In the genomic region with DNA sequence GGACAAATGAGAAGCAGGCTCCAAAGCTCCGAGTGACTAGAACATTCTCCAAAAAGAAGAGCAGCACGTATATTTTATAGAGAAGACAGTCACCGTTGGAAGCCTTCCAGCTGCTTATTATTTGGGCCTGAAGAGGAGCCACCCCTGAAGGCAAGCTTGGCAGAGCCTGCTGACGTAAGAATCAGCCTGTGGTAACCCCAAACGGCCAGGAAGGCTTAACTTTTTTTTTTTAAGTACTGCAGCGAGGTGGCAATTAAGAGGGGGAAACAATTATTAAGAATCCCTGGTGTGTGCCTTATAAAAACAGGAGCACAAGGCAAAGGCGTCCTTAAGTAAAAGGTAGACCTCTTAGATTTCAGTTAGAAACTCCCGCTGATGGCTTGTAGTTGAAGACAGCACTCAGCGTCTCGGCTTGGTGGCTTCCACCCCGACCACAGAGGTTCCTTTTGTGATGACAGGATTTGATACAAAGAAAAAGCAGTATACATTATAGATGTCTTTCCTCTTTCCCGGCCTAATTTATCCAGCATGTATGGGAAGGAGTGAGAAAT, we compare ENCODE assay signal across 8 mouse cellular contexts. TPM values are rescaled to one million over a fixed set of nuclear protein-coding genes. Genes with fewer than 3 reads are reported as not detected.
A peak's percentile ranks its signal among the peaks of the same experiment; 100 is the strongest.
DNase-seq lines count a peak whose midpoint lies in the region; ATAC-seq and TF ChIP-seq lines count a peak whose summit lies in the region.

No protein-coding gene starts in this region.

- H3K4me1 ChIP-seq in thymus, adult 2 months (replicated peaks; ENCODE audit: control insufficient read depth, insufficient read depth, low read length) = peaks cover 12% of the 10 kb centered on the region
- peaks cover 12% of the 10 kb centered on the region for H3K4me1 ChIP-seq in heart, postnatal 0 days (ENCODE audit: control insufficient read depth, insufficient read depth)
- peaks cover 3 to 24% of the 10 kb centered on the region in 2 experiments for H3K4me1 ChIP-seq in liver, embryonic 14.5 days (replicated peaks; ENCODE audit: control insufficient read depth in 2 of 2, insufficient read depth in 2 of 2, low read length in 1 of 2)
- H3K4me1 ChIP-seq in neural tube, embryonic 13.5 days (replicated peaks) = peaks cover 28% of the 10 kb centered on the region

- ATAC-seq in heart, postnatal 0 days (ENCODE audit: insufficient read depth, low read depth) = no peak
- ATAC-seq in liver, embryonic 14.5 days (ENCODE audit: insufficient read depth) = no peak
- no peak for ATAC-seq in neural tube, embryonic 13.5 days (ENCODE audit: low read depth)

- no peak for TF ChIP-seq EP300 in heart, postnatal 0 days (IDR thresholded peaks at IDR 0.05; ENCODE audit: low read depth)
- no peak for TF ChIP-seq EP300 in liver, embryonic 14.5 days (IDR thresholded peaks at IDR 0.05; ENCODE audit: low read depth)

- DNase-seq in thymus, adult 2 months = peak; percentile 45
- DNase-seq in thymus, adult 18-20 months = no peak
- peak; percentile 42 to 48 for DNase-seq in cerebellum, postnatal 10 days
- DNase-seq in heart, postnatal 0 days (ENCODE audit: low spot score) = no peak
- no peak for DNase-seq in liver, embryonic 14.5 days (ENCODE audit: low read depth in 3 of 3, low spot score in 3 of 3)
- DNase-seq in right cerebral cortex, postnatal 14 days = no peak
- no peak for DNase-seq in layer of hippocampus, adult 11-12 months (ENCODE audit: low spot score)

- H3K9me3 ChIP-seq in heart, postnatal 0 days (replicated peaks; ENCODE audit: control insufficient read depth, low read length) = no peaks in the 10 kb centered on the region
- no peaks in the 10 kb centered on the region for H3K9me3 ChIP-seq in liver, embryonic 14.5 days (ENCODE audit: control insufficient read depth, low read length)
- no peaks in the 10 kb centered on the region for H3K9me3 ChIP-seq in neural tube, embryonic 13.5 days

- no peak overlapping the region for H3K27ac ChIP-seq in thymus, adult 2 months (ENCODE audit: control insufficient read depth, insufficient read depth, low read length)
- H3K27ac ChIP-seq in heart, postnatal 0 days (ENCODE audit: low read depth) = peak overlapping the region; percentile 60; the same call in 1 of the 2 replicates
- no peak overlapping the region; the same call in 1 of the 2 replicates for H3K27ac ChIP-seq in liver, embryonic 14.5 days
- 0 out of 2 replicates have a peak overlapping the region, but pooled peaks have one; percentile 40 for H3K27ac ChIP-seq in neural tube, embryonic 13.5 days (replicated peaks)

- 2% methylated on average over 12 of the region's 12 CpGs for WGBS in thymus, adult 2 months
- whole genome bisulfite sequencing in heart, postnatal 0 days = 27% methylated on average over 12 of the region's 12 CpGs
- 5% methylated on average over 12 of the region's 12 CpGs for WGBS in liver, embryonic 14.5 days (ENCODE audit: insufficient replicate concordance)
- 2% methylated on average over 12 of the region's 12 CpGs for WGBS in neural tube, embryonic 13.5 days

- H3K27me3 ChIP-seq in thymus, adult 2 months (ENCODE audit: control insufficient read depth, insufficient read depth, low read length) = no peaks in the 10 kb centered on the region
- H3K27me3 ChIP-seq in heart, postnatal 0 days (ENCODE audit: control insufficient read depth, insufficient read depth, low read length) = no peaks in the 10 kb centered on the region
- no peaks in the 10 kb centered on the region for H3K27me3 ChIP-seq in liver, embryonic 14.5 days (ENCODE audit: control insufficient read depth, insufficient read depth, low read length)
- no peaks in the 10 kb centered on the region for H3K27me3 ChIP-seq in neural tube, embryonic 13.5 days

- peak overlapping the region; percentile 63 for H3K4me2 ChIP-seq in heart, postnatal 0 days (ENCODE audit: low read depth, low read length)
- peak overlapping the region; percentile 82 for H3K4me2 ChIP-seq in liver, embryonic 14.5 days (ENCODE audit: low read depth)
- H3K4me2 ChIP-seq in neural tube, embryonic 13.5 days = peak overlapping the region; percentile 84

- H3K36me3 ChIP-seq in thymus, adult 2 months (ENCODE audit: control insufficient read depth, insufficient read depth, low read length) = no peaks in the 10 kb centered on the region
- no peaks in the 10 kb centered on the region for H3K36me3 ChIP-seq in heart, postnatal 0 days (replicated peaks; ENCODE audit: control insufficient read depth, insufficient read depth, low read length)
- H3K36me3 ChIP-seq in liver, embryonic 14.5 days (replicated peaks; ENCODE audit: control insufficient read depth, insufficient read depth, low read depth) = no peaks in the 10 kb centered on the region
- H3K36me3 ChIP-seq in neural tube, embryonic 13.5 days = no peaks in the 10 kb centered on the region

- no peak for TF ChIP-seq CTCF in thymus, adult 2 months (IDR thresholded peaks at IDR 0.05; ENCODE audit: borderline replicate concordance, control insufficient read depth, extremely low read depth, insufficient read depth, low read length, poor library complexity)
- TF ChIP-seq CTCF in heart, postnatal 0 days (IDR thresholded peaks at IDR 0.05; ENCODE audit: low read depth) = no peak
- TF ChIP-seq CTCF in liver, embryonic 14.5 days (IDR thresholded peaks at IDR 0.05; ENCODE audit: low read depth) = no peak

- peak overlapping the region; percentile 58 for H3K9ac ChIP-seq in heart, postnatal 0 days (replicated peaks; ENCODE audit: low read depth, low read length)
- peak overlapping the region; percentile 68 for H3K9ac ChIP-seq in liver, embryonic 14.5 days (replicated peaks)
- H3K9ac ChIP-seq in neural tube, embryonic 13.5 days = peak overlapping the region; percentile 79

- H3K4me3 ChIP-seq in thymus, adult 2 months (ENCODE audit: control insufficient read depth, insufficient read depth, low read length) = no peak overlapping the region; the same call in 1 of the 2 replicates
- peak overlapping the region; percentile 68 for H3K4me3 ChIP-seq in heart, postnatal 0 days (ENCODE audit: low read depth, low read length)
- peak overlapping the region; percentile 74 to 90; a peak in 3 of 4 replicates for H3K4me3 ChIP-seq in liver, embryonic 14.5 days (ENCODE audit: insufficient read depth in 1 of 2, low read depth in 2 of 2, low read length in 2 of 2)
- H3K4me3 ChIP-seq in neural tube, embryonic 13.5 days = peak overlapping the region; percentile 68

- no peak for TF ChIP-seq POLR2A in thymus, adult 2 months (IDR thresholded peaks at IDR 0.05; ENCODE audit: control insufficient read depth, extremely low read depth, insufficient read depth, low read length, poor library complexity)

RNA-seq across cellular contexts. Expression of gene Rell1, which starts 1.0 kb away (rescaled TPM):
- polyA plus RNA-seq in thymus, adult 2 months (2012; rRNA removed) = 10.8 and 11.7 TPM in 2 replicates
- total RNA-seq in heart, postnatal 0 days (2014; rRNA removed; ENCODE audit: low replicate concordance) = 3.2 and 5.8 TPM in 2 replicates
- 7.9 and 8.0 TPM in 2 replicates for polyA plus RNA-seq in heart, postnatal 0 days (2015; fragmentation: Nextera tagmentation; extraction: Ambion mirVana)
- 2.6 and 4.3 TPM in 2 replicates for polyA plus RNA-seq in liver, embryonic 14.5 days (2012; rRNA removed)
- 4.4 and 4.8 TPM in 2 replicates for polyA plus RNA-seq in liver, embryonic 14.5 days (2014; fragmentation: Nextera tagmentation; extraction: Ambion mirVana)
- polyA plus RNA-seq in neural tube, embryonic 13.5 days (2015; fragmentation: Nextera tagmentation; extraction: Ambion mirVana) = 11.7 and 13.7 TPM in 2 replicates

Comparison
In these comparisons a context has a peak if more than half of its experiments do, and no peak if none do; other contexts are left out.
1. DNase-seq: peak in thymus, adult 2 months (single experiment) and cerebellum, postnatal 10 days (2 of 2); none in thymus, adult 18-20 months (0 of 2), heart, postnatal 0 days (single experiment), liver, embryonic 14.5 days (0 of 3), right cerebral cortex, postnatal 14 days (single experiment) and layer of hippocampus, adult 11-12 months (single experiment).
2. H3K27ac ChIP-seq: peak in heart, postnatal 0 days (single experiment) and neural tube, embryonic 13.5 days (single experiment); none in thymus, adult 2 months (single experiment) and liver, embryonic 14.5 days (single experiment).
3. Peak in every context shown above with its lines, with median percentiles within 50 percentile points of each other: H3K4me2 ChIP-seq and H3K9ac ChIP-seq.